Mouse (Mus musculus): ENCODE measurements around the gene Obscn.

The Obscn gene

DNA sequence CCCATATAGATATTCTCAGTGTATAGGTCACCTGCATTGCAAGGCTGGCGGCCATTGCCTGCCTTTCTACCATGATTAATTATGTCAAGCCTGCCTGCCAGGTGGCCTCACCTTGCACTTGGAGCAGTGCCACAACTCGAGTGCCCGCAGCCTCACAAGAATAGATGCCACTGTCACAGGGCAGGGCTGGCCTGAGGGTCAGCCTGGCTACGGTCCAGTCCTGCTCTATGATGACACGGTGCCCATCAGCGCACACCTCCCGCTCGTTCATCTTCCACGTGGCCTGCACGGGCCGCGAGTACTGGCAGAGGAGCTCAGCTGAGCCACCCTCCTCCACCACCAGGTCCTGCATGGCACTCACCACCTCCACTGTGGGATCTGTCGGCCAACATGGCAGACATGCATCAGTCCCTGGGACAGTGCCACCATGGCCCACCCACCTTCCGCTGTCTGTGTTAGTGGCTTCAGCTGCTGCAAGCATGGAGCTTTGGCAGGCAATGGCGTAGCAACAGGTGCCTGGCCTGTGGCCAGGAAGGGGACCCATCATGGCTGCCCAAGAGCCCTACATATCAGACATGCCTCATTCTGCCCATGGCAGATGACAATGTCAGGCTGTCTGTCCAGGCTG is 91.4 kb downstream of the Obscn start:
- no peak for DNase-seq

DNA sequence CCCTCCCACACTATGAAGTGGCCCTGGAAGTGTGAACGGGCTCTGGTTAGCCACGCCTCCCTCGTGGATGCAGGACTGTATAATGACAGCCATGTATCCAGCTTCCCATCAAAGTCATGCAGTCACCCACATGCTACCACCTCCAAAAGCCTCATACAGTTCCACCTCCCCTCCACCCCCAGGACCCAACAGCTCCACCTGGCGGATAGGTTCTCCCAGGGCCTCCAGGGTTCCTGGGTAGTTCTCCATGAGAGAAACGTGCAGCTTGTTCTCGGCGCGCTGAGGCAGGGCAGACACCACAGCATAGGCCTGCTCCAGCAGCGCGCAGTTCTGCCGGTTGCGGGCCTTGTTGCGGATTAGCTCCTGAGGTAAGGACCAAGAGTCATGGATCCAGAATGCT is 107.2 kb downstream of the Obscn start:
- no peak for DNase-seq

DNA sequence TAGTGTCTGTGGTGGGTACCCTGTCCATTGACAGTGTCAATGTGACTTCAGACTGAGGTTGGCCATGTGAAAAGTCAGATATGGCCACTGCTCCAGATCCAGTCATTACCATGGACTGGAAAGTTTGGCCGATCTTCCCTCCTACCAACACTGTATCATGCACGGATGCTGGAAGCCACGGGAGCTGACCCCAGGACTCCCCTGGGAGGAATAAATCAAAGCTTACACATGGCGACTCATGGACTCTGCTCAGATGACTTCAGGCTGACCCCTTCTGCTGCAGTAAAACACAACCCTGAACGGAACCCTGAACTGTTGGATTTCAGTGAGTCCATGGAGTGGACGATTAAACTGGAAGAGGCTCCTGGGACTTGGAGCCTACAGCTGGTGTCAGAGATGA is 109.8 kb downstream of the Obscn start:
- no peak for DNase-seq

DNA sequence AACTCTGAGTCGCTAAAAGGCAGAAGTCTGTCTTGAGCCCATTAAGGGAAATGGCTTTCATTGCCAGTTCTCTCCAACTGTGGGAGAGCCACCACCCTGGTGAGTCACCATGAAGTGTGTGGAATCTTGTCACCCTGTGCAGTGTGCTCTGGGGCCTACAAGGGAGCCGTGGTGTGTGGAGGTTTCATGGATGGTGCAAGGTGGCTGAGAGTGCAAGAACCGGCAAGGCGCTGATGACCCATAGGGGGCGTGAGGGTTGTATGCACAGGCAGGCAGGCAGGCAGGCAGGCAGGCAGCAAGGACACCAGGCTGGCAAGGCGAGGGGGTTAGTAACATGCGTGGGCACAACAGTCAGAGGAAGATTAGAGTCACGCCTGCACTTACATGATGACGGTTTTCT is 121.2 kb downstream of the Obscn start:
- no peak for DNase-seq

DNA sequence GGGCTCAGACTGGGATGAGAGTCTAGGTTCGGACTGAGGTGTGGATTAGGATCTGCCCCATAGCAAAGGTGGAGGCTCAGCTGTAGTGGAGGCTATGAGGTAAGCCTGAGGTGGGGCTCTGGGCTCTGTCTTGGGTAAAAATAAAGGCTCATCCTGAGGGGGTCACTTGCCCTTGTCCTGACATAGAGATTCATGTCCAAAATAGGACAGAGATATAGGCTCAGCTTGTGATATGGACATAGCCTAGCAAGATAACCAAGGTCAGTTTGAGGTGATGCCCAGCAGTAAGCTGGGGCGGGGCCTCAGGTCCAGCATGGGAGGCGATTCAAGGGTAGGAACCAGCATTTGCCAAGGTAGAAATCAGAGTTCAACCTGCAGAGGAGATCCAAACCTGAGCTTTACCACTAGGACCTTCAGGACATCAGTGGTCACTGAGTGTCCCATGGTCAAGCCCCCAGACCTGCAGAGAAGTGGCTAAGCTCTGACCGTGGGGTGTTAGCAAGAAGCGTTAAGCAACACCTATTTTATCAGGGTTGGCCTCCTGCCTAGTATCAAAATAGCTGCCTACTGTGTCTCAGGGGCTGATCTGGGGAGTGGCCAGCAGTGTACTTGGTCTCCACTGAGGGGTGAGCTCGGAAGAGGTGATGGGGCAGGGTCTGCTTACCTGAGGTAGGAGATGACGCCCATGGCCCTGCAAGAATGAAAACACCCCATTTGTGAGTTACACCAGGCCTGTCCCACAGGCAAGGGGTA is 133.7 kb downstream of the Obscn start:
- no peak for DNase-seq

DNA sequence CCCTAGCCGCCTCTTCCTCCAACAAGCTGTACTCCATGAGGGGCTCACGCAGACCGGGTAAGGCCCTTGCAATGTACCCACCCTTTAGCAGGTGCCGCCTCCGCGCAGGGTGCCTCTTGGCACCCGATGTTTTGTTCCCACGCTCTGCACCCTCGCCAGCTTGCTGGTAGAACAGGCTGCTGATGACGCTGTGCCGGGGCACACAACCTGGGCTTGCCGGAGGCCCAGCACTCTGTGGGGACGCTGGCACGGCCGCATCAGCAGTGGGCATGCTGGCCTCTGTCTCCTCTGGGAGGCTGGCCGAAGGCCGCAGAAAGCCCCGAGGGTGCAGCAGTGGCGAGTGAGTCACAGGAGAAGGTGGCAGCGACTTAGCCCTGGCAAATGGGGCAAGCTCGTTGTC is 135.6 kb downstream of the Obscn start:
- no peak for DNase-seq

DNA sequence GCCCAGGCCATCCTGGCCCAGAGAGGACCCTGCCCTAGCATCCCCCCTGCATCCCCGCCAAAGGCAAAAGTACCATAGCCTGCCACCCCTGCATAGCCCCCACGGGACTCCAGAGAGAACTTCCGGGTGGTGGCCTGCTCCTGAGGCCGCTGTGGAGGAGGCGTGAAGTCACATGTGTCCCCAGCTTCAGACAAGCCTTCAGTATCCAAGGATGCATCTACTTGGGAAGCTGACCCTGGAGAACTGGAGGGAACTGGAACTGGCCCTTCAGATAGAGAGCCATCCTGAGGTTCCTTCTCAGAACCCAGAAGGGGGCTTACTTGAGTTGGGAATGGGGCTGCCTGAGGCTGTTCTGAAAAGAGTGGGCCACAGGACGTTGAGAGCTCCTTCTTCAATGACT is 136.4 kb downstream of the Obscn start:
- no peak for DNase-seq

DNA sequence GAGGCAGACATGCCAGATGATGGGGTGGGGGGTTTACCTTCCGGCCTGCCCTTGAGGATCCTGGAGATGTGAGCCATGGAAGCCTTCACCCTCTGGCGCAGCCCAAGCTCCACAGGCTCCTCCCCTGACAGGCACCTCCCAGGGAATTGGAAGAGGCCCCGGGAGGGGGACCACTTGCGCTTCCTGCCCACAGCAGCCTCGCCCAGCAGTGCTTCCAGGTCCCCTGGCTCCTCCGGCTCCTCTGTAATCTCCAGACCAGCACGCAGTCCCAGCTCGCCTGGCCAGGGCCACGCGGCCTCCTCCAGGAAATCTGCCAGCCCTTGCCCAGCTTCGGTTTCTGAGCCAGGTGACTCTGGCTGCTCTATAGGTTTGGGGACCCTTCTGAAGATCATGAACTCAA is 137.0 kb downstream of the Obscn start:
- DNase-seq, result no peak

DNA sequence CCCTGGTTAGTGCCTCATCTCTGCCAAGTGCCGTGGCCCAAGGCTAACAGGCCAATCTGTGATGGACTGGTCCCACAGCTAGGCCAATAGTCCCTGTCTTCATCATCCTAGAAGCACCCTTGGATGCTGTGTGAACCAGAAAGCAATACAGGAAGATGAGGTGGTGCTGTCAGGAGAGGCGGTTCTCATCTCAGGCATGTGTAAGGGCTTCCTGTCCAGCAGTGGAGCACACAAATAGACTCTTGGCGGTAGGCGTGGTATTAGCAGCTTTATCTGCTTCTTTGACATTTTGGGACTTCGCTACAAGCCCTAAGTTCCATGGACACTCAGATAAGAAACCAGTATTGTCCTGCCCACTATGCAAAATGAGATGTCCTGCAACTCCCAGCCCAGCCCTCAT is 138.7 kb downstream of the Obscn start:
- no peak for DNase-seq

DNA sequence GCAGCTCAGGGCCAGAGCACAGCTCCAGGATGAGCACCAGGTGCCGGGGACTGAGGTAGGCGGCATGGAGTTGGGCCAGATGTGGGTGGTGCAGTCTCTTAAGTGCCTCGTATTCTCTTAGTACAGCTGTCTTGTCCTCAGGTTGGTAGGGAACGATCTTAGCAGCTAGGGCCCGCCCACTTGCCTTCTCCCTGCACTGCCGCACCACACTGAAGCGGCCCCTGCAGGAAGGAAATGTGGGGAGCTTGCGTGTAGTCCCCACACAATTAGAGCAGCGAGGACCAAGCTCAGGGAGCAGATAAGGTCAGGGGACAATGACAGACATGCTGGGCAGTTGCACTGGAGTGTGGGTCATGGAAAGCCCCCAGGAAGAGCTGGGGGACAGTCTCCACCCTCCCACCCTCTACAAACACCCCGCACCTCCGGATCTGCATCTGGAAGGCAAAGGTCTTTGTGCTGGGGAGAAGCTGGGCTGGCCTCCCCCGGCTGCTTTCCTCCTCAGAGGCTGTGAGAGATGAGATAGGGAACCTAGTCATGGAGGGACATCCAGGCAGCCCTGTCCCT is 140.3 kb downstream of the Obscn start:
- DNase-seq, result peak; percentile 63 to 68

DNA sequence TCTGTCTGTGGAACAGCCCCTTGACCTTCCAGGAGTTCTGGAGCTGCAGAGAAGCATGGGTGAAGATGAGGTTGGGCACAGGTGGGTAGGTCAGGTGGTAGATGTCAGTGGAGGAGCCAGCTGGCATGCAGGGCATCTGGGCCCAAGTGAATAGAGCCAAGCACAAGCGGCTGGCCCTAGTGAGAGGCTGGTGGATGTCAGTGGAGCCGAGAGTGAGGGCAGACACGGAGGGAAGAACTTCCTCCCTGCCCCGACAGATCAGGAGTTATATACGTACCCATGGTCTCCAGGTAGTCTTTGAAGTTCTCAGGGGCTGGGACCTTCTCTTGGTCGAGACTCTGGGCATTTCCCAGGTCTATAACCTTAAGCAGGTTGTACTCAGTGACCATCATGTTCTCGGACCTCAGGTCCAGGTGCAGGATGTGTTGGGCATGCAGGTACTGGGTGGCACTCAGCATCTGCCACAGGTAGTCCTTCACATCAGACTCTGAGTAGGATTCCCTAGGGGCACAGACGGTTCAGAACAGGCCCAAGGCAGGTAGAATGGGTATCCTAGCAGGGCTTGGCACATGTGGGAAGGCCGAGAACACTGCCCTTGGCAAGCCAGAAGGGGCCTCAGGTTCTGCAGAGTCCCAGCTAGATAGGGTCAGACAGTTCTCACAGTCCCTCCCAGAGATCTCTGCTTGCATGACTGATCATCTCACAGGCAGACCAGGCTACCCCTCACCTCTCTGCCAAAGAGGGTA is 141.0 kb downstream of the Obscn start:
- no peak for DNase-seq

DNA sequence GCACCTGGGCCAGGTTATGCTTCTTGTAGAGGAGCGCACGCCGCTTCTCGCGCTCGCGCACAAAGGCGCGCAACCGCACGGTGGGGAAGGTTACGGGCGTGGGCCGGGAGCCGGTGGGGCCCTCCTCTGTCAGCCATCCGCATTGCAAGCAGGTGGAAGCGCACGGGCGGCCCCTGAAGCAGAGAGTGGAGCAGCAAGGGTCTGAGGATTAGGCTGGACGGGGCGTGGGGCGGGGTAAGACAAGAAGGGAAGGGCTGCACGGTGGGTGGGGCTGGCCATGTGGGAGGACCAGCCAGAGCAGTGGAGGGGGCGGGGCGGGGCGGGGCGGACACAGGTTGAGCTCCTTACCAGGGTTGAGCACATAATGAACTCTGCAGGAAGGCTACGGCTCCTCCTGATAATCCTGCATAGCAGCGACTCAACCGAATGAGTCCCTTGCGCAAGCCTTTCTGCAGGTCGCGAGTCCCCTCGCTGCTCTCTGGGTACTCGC is 141.8 kb downstream of the Obscn start:
- DNase-seq, result peak; percentile 29 to 42

DNA sequence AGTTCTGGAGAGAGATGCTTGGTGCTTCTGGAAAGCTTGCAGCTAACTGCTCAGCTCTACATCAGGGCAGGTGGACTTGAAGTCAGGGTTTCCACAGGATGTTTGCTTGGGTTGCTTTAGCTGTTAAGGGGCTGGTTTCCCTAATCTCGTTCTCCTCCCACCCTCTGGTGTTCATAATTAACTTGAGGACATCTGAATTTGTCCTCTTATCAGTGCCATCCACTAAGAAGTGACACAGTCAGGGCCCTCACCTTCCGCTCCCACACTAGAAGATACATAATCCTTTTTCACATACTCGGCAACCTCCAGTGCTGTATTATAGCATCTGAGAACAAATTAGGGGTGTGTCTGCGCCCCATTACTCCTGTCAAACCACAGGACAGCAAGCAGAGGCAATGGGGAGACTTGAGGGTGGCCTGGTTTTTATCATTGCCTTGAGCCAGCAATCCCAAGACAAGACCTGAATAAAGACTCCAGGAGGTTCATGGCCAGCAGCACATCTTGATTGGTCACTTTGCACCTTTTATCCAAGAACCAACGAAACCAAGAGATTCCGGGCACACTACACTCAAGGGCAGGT is 143.0 kb downstream of the Obscn start:
- no peak for DNase-seq

DNA sequence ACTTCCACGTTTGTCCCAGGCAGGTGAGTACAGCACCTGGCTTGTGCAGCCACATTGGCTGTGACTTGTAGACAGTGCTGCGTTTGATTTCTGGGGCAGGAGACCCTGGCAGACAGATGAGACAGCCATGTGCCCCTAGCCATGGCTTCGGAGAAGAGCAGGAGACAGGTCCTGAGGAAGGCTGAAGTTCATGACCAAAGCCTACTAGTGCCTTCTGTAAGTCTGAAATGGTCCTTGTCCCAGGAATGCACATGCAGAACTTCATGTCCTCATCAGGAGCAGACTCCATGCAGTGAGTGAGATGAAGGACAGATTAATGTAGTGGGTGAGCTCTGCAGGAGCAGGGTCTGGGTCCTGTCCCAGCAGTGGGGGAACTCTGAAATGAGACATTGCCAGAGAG is 144.3 kb downstream of the Obscn start:
- no peak for DNase-seq

DNA sequence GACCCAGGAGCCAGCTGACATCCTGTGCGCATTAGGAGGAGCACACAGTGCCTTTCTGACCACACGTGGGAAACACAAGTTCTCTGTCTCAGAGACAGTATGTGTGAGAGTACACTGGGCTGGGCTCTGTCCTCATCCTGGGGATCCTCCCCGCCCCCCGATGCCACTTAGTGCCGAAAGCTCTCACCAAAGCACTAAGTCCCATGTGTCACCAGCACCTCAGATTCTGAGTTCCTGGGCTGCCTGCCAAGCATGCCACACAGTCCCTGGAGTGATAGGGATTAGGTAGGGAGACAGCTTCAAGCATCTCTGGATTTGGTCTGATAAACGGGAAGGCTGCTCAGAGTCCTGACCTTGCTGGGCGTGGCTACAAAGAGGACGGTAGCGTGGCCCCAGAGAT is 145.4 kb downstream of the Obscn start:
- DNase-seq, result no peak

DNA sequence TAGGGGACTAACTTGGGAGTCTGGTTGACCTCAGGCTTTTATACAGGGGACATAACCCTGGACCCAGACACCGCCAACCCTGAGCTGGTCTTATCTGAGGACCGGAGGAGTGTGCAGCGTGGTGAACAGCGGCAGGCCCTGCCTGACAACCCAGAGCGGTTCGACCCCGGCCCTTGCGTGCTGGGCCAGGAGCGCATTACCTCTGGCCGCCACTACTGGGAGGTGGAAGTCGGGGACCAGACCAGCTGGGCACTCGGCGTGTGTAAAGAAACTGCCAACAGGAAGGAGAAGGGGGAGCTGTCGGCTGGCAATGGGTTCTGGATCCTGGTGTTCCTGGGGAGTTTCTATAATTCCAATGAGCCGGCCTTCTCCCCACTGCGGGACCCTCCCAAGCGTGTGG is 146.1 kb downstream of the Obscn start:
- no peak for DNase-seq

DNA sequence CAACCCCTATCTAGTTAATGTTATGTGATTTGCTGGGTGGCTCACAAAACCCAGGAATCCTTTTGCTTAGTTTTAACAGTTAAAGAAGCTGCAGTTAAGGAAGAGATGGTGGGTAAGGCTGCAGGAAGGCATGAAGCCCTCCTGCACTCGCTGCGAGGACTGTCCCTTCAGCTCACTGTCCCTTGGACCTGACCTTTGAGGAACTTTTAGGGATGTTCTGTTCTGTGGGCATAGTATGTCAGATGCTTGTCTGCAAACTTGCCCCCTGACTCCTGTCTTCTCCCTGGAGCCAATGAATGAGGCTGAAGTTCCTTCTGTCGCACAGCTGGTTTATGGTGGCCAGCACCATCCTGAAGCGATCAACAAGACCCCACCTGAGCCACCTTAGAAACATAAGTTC is 147.0 kb downstream of the Obscn start:
- no peak for DNase-seq

DNA sequence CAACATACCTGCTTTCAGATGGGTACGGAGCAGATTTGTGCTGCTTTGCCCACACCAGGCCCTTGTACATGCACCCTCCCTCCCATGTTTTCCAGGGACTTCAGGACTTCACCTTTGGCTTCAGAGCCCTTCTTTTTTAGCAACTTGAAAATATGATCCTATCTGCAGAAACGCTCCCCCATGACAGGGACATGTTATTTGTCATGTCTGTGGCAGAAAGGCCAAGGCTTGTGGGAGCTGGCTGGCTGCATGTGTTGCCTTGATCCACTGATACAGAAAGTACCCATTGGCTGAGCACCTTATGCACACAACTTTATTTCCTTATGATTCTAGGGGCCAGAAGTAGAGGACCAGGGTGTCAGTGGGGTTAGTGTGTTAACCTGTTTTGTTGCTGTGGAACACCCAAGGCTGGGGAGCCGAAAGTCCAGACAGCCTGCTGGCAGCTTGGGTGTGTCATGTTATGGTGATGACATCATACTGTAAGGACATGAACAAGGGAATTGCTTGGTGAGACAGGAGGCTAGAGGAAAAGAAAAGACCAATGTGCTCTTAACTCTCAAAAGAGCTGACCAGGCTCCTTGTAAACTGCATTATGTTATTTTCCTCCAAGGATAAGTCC is 150.8 kb downstream of the Obscn start:
- DNase-seq, result no peak

DNA sequence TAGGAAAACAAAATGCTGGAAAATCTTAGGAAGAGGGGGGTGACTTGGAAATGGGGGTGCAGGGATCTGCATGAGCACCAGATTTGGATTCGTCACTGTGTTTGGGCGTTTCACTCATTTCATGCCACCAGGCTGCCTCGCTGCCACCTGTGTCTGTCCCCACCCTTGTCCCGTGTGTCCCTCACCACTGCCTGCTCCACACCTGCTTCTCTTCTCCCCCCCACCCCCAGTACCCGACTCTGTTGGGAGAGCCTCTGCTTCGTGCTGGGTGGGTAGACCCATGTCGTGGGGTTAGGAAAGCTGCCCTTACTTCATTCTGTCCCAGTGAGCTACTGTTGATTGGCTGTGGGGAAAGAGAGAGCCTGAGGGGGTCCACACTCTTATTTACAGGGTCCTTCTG is 151.5 kb downstream of the Obscn start:
- peak in 1 of 2 experiments; percentile 45 for DNase-seq

DNA sequence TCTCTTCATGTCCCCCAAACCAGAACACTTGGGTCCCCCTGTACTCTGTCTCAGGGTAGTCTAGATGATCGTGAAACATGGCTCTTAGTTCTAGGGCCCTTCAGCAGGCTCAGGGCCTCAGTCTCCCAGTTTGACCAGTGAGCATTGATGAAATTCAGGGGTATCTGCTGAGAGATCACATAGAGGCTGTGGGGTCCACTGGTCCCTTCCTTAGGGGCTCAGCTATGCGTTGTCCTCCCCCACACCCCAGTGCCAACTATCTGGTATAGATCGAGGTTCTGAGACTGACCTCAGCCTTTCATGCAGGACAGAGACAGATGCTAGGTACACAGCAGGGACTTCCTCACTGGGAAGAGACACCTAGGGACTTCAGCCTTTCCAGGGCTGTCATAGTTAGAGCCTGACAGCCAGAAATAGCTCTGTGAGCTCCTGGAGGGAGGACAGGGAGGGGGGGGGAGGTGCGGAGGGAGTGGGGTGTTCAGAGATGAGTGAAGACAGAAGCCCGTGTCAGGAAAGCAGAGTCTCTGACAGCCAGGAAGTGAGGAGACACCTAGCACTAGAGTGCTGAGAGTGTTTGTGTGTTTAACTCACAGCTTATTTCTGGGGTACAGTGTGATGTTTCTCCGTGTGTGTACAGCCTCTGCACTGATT is 152.4 kb downstream of the Obscn start:
- DNase-seq, result no peak

DNA sequence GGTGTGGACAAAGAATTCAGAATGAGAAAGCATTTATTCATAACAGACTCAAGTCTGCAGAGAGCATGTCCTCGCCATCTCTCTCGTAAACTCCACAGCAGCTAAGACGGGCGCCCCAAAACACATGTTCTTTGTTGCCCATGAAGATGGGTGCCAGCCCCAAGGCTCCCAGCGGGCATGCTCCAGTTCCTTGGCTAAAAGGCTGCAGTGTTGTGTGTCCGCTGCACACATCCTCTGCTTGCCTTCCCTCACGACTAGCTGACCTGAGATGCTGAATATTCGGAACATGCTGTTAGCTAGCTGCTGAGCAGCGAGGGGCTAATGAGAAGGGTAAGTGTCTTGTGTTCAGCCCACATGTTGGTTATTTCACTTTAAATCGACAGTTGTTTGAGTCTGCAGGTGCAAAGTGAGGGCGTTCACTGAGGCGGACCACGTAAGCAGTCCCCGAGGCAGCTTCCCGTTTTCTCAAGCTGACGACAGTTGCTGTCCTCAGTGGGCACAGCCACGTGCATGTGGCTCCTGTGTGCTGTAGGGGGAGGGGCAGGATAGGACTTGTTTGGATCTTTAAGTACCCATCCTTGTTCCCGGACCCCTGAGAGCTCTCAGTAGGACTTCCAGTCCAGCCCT is 153.6 kb downstream of the Obscn start:
- DNase-seq, result peak; percentile 68 to 80
